Mouse (Mus musculus) spleen, postnatal 14 days (tissue): ENCODE measurements at regions not wholly inside any gene's neighbourhood (a gene's known extent, or its start where the extent isn't known, plus 50 kb on each side); places are given as distances from the start of the nearest gene placed in this dataset.

ENCODE experiments used
- DNase-seq, 2 experiments: peaks; one replicate each; pipeline ENCODE4 v3.0.0; 2021 to 2022; ENCODE audit warnings: low spot score in 2 of 2

- no peak for DNase-seq
These were observed 177.2 kb upstream of the Id4 start for GRCm38 (mm10) chr13:48083807-48084206.

- no peak for DNase-seq
These were observed 166.6 kb upstream of the Id4 start for GRCm38 (mm10) chr13:48094275-48095035.

- no peak for DNase-seq
These were observed 158.9 kb upstream of the Id4 start for GRCm38 (mm10) chr13:48102156-48102555.

- DNase-seq: no peak
These were observed 158.5 kb upstream of the Id4 start for GRCm38 (mm10) chr13:48102576-48102975.

GRCm38 (mm10) chr13:48104766-48105165 is 156.3 kb upstream of the Id4 start:
- no peak for DNase-seq

- no peak for DNase-seq
These were observed 154.1 kb upstream of the Id4 start for GRCm38 (mm10) chr13:48106946-48107345.

- DNase-seq: no peak
These were observed 145.1 kb upstream of the Id4 start for GRCm38 (mm10) chr13:48115890-48116289.

GRCm38 (mm10) chr13:48126582-48126981 is 134.4 kb upstream of the Id4 start:
- no peak for DNase-seq

- peak in 1 of 2 experiments; percentile 1 for DNase-seq
These were observed 130.3 kb upstream of the Id4 start for GRCm38 (mm10) chr13:48130724-48131123.

GRCm38 (mm10) chr13:48131681-48132080 is 129.3 kb upstream of the Id4 start:
- no peak for DNase-seq

- DNase-seq: no peak
These were observed 115.1 kb upstream of the Id4 start for GRCm38 (mm10) chr13:48145976-48146375.

- no peak for DNase-seq
These were observed 114.0 kb upstream of the Id4 start for GRCm38 (mm10) chr13:48147061-48147460.

GRCm38 (mm10) chr13:48153248-48153647 is 107.8 kb upstream of the Id4 start:
- no peak for DNase-seq

GRCm38 (mm10) chr13:48153684-48154413 is 107.2 kb upstream of the Id4 start:
- no peak for DNase-seq

- DNase-seq: no peak
These were observed 106.5 kb upstream of the Id4 start for GRCm38 (mm10) chr13:48154414-48155105.

- no peak for DNase-seq
These were observed 101.8 kb upstream of the Id4 start for GRCm38 (mm10) chr13:48159020-48159910.

GRCm38 (mm10) chr13:48160161-48160560 is 100.9 kb upstream of the Id4 start:
- DNase-seq: no peak

GRCm38 (mm10) chr13:48161339-48161738 is 99.7 kb upstream of the Id4 start:
- DNase-seq: no peak

- DNase-seq: no peak
These were observed 96.4 kb upstream of the Id4 start for GRCm38 (mm10) chr13:48164586-48164985.

GRCm38 (mm10) chr13:48165838-48166237 is 95.2 kb upstream of the Id4 start:
- no peak for DNase-seq

- no peak for DNase-seq
These were observed 93.1 kb upstream of the Id4 start for GRCm38 (mm10) chr13:48167976-48168375.
